Mouse (Mus musculus) layer of hippocampus, adult 2 months (tissue): ENCODE measurements around the gene Apoa2. TPM values are rescaled to one million over a fixed set of nuclear protein-coding genes. Genes with fewer than 3 reads are reported as not detected.

Experiments used
- DNase-seq, 2 experiments: peaks; one replicate each; pipeline ENCODE4 v3.0.0; 2022; ENCODE audit warnings: low spot score in 2 of 2
- H3K27ac ChIP-seq: fragments of 200-600 bp; 2 replicates; pipeline ENCODE4 v1.8.1; 2022
- H3K4me3 ChIP-seq: fragments of 200-600 bp; 2 replicates; pipeline ENCODE4 v1.8.1; 2022; ENCODE audit warnings: mild to moderate bottlenecking
- CTCF ChIP-seq: fragments of 200-600 bp; conservative IDR thresholded peaks from 2 replicates; pipeline ENCODE4 v1.8.1; 2022; ENCODE audit warnings: antibody characterized with exemption, mild to moderate bottlenecking, moderate library complexity
- long read RNA-seq, 2 experiments: library from polyadenylated mRNA; stranded (forward); transcript quantifications; one replicate each; pipeline ENCODE4 v2.0.0; 2021; ENCODE audit warnings: borderline mapping rate in 2 of 2
- total RNA-seq, 2 experiments: library from RNA; stranded (reverse); gene quantifications; 2 replicates each; pipeline ENCODE4 v1.2.3; 2021

Gene Apoa2
- 1 to 10 TPM; 1.2 to 1.9 TPM for total RNA-seq
- long read RNA-seq, experiment 1, partial matches to known transcripts, result 0 of 1 reads
- long read RNA-seq, experiment 1, other reads (novel, unspliced or antisense), result 1 of 1 reads
- long read RNA-seq, experiment 2, partial matches to known transcripts, result 0 of 1 reads
- long read RNA-seq, experiment 2, other reads (novel, unspliced or antisense), result 1 of 1 reads

DNA sequence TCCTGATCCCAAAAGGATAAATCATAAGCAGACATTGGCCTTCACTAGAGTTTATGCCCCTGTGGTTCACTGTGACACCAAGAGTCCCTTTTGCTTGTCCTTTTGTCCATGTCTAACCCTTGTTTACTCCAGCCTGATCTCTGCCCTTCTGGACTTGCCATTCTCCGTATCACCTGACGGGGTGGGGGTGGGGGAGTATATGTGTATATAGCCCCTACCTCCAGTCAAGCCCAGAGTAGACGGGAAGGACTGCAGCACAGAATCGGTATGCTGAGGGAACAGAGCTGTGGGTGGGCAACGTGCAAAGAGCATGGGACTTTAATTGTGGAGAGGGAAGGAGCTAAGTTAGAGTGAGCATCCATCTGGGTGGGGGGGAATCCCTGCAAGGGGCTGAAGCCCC lies at the start of gene Apoa2:
Gene Apoa2, plus strand, starts transcription at position 198 of the 400 bp plus-strand sequence.
- TF ChIP-seq CTCF, result no peak
- no peak for DNase-seq
- no peak within 1 kb of the TSS for H3K27ac ChIP-seq
- H3K4me3 ChIP-seq, result no peak within 1 kb of the TSS

DNA sequence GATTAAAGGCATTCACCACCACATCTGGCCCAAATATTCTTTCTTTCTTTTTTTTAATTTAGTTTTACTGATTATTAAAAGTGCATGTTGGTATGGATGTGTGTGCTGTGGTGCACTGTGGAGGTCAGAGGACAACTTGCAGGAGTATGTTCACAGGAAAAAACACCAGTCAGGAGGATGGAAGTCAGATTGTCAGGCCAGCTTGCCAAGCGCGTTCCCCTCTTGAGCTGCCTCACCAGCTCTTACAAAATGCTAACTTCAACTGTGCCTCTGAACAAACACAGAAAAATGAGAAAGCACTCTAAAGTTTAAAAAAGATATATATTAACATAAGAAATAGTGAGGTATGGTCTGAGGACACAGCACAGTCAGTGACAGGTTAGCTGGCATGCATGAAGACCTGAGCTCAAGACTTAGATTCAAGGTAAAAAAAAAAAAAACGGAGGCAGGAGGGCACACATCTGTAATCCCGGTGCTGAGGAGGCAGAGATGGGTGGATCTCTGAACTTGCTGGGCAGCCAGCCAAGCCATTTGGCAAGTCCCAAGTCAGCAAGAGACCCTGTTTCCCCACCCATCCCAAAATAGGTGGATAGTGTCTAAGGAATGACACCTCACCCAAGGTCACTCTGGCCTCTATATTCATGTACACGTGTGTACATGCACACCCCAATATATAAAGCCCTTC lies 45.2 kb upstream of the Apoa2 start:
- no peak for DNase-seq
- TF ChIP-seq CTCF, result no peak
- H3K4me3 ChIP-seq, result no peak overlapping the region
- no peak overlapping the region for H3K27ac ChIP-seq

DNA sequence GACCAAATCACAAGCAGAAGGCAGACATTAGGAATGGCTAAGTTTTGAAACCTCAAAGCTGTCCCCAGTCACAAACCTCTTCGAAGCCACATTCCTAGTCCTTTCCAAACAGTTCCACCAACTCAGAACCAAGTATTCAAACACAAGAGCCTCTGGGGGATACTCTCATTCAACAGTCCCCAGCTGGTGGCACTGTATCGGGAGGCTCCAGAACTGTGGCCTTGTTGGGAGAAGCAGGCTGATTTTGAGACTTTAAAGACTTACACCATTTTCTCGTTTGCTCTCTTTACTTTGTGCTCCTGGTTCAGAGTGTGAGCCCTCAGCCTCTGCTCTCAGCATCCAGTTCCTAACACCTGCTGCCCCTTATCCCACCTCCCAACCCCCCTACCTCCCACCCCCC lies 41.8 kb upstream of the Apoa2 start:
- Histone ChIP-seq H3K4me3 (no peak overlapping the region), H3K27ac (no peak overlapping the region)
- no peak for DNase-seq
- TF ChIP-seq CTCF, result no peak

DNA sequence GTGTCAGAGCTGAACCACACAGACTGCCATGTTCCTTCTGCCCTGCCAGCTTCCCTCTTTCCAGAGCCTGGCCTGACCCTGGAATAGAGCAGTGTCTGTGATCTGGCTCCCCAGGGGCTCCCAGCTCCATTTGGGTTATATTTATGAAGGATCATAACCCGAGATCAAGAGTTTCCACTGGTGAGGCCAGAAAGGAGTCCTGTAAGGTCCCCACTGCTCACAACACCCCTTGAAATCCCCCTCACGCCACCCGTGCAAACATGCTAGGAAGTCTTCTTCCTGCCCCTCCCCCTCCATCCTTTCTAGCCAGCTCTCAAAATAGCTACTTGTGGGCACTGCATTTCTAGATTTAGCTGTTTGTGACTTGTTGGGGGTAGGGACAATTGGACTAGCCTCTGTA lies 41.2 kb upstream of the Apoa2 start:
- H3K27ac ChIP-seq, result no peak overlapping the region; the same call in 1 of the 2 replicates
- DNase-seq, result no peak
- no peak overlapping the region for H3K4me3 ChIP-seq
- TF ChIP-seq CTCF, result no peak

DNA sequence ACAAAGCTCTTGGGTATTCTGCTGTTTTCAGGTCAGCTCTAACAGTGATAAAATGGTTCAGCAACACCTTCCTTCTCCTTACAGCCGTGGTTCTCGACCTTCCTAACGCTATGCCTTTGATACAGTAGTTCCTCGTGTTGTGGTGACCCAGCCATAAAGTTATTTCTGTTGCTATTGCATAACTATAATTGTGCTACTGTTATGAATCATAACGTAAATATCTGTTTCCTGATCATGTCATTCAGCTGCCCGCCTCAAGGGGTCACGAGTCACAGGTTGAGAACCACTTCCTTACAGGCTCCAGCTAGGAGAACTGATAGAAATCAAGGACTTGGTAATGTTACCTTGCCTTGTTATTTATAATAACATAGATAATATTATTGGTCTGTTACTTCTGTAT lies 40.5 kb upstream of the Apoa2 start:
- no peak for DNase-seq
- H3K27ac ChIP-seq, result peak overlapping the region; percentile 57; the same call in 1 of the 2 replicates
- H3K4me3 ChIP-seq, result no peak overlapping the region
- peak; percentile 56 for TF ChIP-seq CTCF

DNA sequence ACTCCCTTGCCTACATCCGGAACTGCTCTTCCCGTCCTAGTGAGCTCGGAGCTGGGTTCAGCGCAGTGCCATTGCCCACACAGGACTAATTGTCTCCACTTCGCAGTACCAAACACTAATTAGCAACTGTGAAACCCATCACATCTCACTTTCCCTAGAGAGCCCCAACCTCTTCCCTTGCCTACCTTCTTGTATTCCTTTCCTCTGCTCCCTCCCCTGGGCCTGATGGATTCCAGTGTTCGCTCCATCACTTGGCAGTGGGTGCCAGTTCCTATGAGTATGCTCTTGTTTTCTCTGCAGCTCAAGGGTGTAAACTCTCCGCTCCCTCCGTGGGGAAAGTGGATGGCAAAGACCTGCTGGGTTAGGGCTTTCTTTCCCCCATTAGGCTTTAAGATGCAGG lies 39.2 kb upstream of the Apoa2 start:
- no peak for DNase-seq
- Histone ChIP-seq H3K4me3 (no peak overlapping the region), H3K27ac (no peak overlapping the region)
- TF ChIP-seq CTCF, result no peak

DNA sequence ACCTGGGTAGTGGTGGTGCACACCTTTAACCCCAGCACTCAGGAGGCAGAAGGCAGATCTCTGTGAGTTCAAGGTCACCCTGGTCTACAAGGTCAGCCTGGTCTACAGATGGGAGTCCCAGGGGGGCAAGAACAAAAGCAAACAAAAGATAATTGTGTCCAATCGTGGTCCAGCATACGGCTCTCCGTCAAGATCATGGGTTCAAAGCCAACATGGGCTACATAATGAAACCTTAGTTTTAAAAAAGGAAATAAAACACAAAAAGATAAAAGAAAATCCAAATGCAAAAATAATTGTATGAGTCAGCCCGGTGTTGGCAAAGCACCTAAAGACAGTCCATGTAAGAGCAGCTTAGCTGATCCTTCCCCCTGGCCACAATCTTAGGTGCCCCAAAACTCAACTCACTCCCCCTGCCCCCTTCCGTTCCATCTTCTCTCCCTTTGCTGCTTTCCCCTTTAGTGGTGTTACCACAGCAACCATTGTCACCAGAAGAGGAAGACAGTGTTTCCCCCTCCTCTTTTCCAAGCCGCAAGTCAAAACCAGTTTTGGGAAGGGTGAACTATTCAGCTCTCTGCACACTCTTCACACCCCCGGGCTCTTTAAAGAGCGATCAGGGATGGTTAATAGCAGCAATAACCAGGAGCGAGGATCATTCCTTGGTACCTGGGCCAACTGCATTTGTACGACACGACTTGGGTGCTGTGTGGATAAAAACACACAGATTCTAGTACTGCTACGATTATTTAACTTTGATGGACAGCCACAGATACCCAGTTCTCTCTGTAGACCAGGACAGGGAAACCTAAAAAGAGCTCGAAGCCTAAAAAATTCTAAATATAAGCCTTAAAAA lies 36.8 kb upstream of the Apoa2 start:
- no peak overlapping the region for H3K4me3 ChIP-seq

DNA sequence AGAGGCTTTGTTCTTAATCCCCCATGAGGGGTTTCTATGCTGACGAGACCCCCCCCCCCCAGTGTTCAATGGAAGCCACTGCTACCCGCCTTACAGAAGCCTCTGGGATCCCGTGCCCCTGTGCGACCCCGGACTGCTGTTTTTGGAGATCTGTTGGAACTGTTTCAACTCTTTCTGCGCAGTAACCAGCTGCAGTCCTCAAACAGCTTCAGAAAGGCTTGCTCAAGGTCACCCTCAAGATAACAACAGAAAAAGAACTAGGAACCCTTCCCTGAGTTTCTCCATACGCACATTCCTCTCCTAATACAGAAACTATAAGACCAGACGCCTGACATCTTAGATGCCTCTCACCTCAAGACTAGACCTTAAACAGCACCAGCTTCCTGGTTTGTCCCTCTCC lies 35.8 kb upstream of the Apoa2 start:
- no peak for TF ChIP-seq CTCF
- DNase-seq, result no peak
- H3K27ac ChIP-seq, result peak overlapping the region; percentile 36; the same call in 1 of the 2 replicates
- H3K4me3 ChIP-seq, result no peak overlapping the region

More for the DNA sequence above, 36.8 kb upstream of the Apoa2 start:
- DNase-seq, result no peak
- no peak overlapping the region for H3K27ac ChIP-seq
- no peak for TF ChIP-seq CTCF

DNA sequence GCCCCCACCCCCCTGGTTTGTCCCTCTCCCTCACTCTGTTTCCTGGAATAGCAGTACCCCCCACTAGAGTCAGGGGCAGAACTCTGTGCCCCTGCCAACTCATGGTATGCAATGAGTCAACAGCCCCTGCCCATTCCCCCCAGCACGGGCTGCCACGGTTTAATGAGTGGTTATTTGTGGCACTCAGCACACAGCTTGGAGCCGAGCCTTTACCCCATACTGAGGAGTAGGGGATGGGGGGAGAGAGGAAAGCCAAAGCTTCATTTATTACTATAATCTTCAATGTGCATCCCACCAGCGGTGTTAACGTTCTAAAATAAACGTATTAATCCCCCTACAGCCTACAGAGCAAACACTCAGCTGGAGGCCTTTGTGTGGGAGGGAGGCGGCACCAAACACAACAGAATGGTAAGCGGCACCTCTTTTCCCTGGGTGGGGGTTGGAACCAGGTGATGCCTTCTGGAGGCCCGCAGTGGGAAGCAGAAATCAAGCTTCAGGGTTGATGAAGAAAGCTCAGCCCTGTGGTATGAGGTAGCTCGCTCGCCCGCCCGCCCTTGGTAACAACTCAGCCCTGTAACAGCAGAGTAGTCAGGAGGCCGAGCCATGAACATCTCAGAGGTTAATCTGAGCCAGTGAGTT lies 35.3 kb upstream of the Apoa2 start:
- DNase-seq, result no peak
- no peak for TF ChIP-seq CTCF
- Histone ChIP-seq H3K27ac (peak overlapping the region; percentile 36; the same call in 1 of the 2 replicates), H3K4me3 (no peak overlapping the region)

DNA sequence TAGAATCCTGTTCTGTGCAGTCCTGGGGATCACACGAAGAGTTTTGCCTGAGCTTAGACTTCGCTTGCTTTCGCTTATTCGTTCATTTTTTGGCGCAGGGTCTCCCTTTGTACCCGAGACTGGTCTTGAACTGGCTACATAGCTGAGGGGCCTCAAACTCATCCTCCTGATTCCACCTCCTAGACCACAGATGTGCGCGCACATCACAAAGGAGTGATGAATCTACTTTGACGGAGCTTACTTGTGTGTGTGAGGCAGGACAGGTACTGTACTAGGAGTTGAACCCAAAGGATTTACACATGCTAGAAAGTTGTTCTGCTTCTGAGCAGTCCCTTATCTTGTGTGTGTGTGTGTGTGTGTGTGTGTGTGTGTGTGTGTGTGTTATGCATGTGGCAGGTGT lies 34.0 kb upstream of the Apoa2 start:
- Histone ChIP-seq H3K27ac (no peak overlapping the region), H3K4me3 (no peak overlapping the region)
- no peak for DNase-seq
- TF ChIP-seq CTCF, result no peak

DNA sequence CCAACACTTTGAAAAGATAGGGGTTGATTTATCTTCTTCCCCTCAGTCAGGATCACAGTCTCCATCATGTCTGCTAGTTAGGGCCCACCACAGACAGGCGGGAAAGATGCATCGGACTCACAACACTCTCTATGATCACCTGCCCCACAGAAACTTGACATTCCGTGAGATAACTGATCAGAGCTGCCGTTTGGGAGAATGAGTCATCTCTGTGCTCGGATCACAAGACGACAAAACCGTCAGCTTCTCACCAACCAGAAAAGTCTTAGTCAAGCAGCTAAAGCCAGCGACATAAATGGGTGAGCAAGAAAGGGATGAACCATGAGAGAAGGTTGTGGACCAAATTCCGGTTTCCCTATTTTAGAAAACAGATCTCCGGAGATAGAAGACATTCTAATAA lies 32.6 kb upstream of the Apoa2 start:
- H3K4me3 ChIP-seq, result peak overlapping the region; percentile 26; the same call in 1 of the 2 replicates
- H3K27ac ChIP-seq, result no peak overlapping the region
- no peak for TF ChIP-seq CTCF
- no peak for DNase-seq

DNA sequence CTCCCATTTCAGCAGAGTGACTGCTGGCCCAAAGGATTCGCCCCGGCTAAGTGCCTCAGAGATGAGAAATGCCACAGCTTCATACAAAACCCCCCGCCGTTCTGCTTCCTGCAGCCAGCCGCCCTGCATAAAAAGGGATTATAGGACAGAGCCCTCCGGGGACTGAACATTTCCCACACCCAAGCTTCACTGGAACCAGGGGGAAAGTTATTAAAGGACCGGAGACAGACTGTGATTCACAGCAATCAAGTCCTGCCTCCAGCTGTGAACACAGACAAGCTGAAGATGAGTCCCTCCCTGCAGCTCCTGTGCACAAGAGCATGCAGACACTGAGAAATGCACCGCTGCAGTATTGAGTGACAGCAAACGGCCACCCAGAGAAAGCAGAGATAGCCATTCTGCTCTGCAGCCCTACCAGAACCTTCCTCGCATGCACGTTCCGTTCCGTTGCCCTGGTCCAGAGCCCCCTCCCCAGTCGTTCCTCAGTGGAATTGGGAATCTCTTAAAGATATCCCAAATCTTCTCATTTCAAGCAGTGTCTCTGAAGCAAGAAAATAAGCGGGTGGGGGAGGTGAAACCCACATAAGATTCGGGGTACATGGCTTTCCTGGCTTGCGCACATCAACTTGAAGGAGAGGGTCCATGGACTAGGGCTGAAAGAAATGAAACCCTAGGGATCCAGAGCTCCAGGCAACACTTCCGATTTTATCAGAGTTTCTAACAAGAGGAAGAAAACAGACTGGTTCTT lies 31.6 kb upstream of the Apoa2 start:
- Histone ChIP-seq H3K27ac (peak overlapping the region; percentile 51; the same call in 1 of the 2 replicates), H3K4me3 (peak overlapping the region; percentile 26)
- no peak for DNase-seq
- TF ChIP-seq CTCF, result no peak
